Mouse (Mus musculus): ENCODE measurements around the gene Nlrx1. TPM values are rescaled to one million over a fixed set of nuclear protein-coding genes. Genes with fewer than 3 reads are reported as not detected.

Nlrx1 gene
- total RNA-seq, 1 experiment from 2014 or later = 14.8 TPM

- ATAC-seq (replicated peaks; ENCODE audit: insufficient number of reproducible peaks, low FRiP score, low TSS enrichment, poor library complexity, severe bottlenecking) = no peak
Measured at GRCm38 (mm10) chr9:44283183-44283582, 14.8 kb upstream of the Nlrx1 start.

- ATAC-seq (replicated peaks; ENCODE audit: insufficient number of reproducible peaks, low FRiP score, low TSS enrichment, poor library complexity, severe bottlenecking) = no peak
Measured at GRCm38 (mm10) chr9:44269973-44270372, 1.6 kb upstream of the Nlrx1 start.

GRCm38 (mm10) chr9:44269077-44269476 is 678 bp upstream of the Nlrx1 start:
- no peak for ATAC-seq (replicated peaks; ENCODE audit: insufficient number of reproducible peaks, low FRiP score, low TSS enrichment, poor library complexity, severe bottlenecking)

- peak; percentile 72 for ATAC-seq (replicated peaks; ENCODE audit: insufficient number of reproducible peaks, low FRiP score, low TSS enrichment, poor library complexity, severe bottlenecking)
Measured at GRCm38 (mm10) chr9:44268027-44268360, 405 bp downstream of the Nlrx1 start.

- 0 out of 2 replicates have a peak, but pooled peaks have one; percentile 2 for ATAC-seq (replicated peaks; ENCODE audit: insufficient number of reproducible peaks, low FRiP score, low TSS enrichment, poor library complexity, severe bottlenecking)
Measured at GRCm38 (mm10) chr9:44267319-44268026, 926 bp downstream of the Nlrx1 start.

GRCm38 (mm10) chr9:44266478-44267226 is 1.7 kb downstream of the Nlrx1 start:
- ATAC-seq (replicated peaks; ENCODE audit: insufficient number of reproducible peaks, low FRiP score, low TSS enrichment, poor library complexity, severe bottlenecking) = no peak

GRCm38 (mm10) chr9:44261388-44261787 is 7.0 kb downstream of the Nlrx1 start:
- no peak for ATAC-seq (replicated peaks; ENCODE audit: insufficient number of reproducible peaks, low FRiP score, low TSS enrichment, poor library complexity, severe bottlenecking)

DNA sequence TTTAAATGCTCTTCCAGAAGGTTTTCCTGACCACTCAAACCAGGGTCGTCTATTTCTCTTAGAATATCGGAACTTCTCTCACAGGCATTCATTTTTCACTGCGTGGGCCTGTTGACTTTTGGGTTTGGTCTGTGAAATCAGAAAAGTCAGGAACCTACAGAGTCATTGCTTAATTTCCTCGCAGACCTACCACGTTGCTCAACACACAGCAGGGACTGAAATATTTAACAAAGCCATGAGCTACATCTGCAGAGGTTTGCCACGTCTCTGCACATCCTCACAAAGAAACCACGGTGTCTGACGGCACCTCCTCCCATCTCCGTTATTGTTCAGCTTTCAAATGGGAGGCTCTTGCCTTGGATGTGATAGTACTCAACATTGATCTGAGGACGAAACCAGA is 9.4 kb downstream of the Nlrx1 start:
- ATAC-seq (replicated peaks; ENCODE audit: insufficient number of reproducible peaks, low FRiP score, low TSS enrichment, poor library complexity, severe bottlenecking) = peak; percentile 58

GRCm38 (mm10) chr9:44256213-44256612 is 12.2 kb downstream of the Nlrx1 start:
- no peak for ATAC-seq (replicated peaks; ENCODE audit: insufficient number of reproducible peaks, low FRiP score, low TSS enrichment, poor library complexity, severe bottlenecking)

DNA sequence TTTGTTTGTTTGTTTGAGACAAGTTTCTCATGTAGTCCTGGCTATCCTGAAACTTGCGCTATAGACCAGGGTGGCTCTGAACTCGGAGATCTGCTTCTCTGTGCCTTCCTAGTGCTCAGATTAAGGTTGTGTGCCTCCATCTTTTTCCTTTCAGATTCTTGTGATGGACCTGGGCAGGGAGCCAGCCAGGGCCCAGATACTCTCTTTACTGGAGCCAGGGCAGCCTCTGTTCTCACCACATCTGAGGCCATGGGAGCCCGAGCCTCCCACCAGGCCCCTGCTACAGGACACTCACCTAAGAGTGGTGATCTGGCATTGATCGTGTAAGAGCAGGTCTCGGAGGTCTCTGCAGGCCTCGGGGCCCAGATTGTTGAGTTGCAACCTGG is 13.3 kb downstream of the Nlrx1 start:
- no peak for ATAC-seq (replicated peaks; ENCODE audit: insufficient number of reproducible peaks, low FRiP score, low TSS enrichment, poor library complexity, severe bottlenecking)

DNA sequence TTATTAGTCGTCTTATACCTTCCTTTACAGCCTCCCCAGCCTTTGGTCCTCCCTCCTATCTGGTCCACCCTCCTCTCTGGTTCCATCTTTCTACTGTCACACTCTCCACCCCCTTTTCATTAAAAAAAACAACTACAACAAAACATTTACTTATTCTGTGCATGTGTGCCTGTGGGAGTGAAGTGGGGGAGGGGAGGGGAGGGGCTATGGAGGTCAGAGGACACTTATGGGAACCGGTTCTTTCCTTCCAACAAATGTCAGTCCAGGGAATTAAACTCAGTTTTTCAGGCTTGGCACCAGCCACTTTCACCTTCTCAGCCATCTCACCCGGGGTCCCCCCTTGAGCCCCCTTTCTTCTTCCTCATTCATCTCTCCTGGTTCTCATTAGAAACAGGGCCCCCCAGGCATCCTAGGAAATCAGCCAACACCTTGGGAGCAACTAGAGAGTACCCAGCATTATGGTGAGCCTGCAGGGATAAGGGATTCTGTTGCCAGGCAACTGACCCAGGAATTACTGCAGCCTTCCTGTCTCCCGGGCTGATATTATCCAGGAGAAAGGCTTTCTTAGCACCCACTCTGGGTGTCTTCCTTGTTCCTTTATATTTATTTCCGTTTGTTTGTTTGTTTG is 13.8 kb downstream of the Nlrx1 start:
- ATAC-seq (replicated peaks; ENCODE audit: insufficient number of reproducible peaks, low FRiP score, low TSS enrichment, poor library complexity, severe bottlenecking) = no peak

GRCm38 (mm10) chr9:44253441-44253840 is 15.0 kb downstream of the Nlrx1 start:
- ATAC-seq (replicated peaks; ENCODE audit: insufficient number of reproducible peaks, low FRiP score, low TSS enrichment, poor library complexity, severe bottlenecking) = no peak

- ATAC-seq (replicated peaks; ENCODE audit: insufficient number of reproducible peaks, low FRiP score, low TSS enrichment, poor library complexity, severe bottlenecking) = no peak
Measured at GRCm38 (mm10) chr9:44251314-44251713, 17.1 kb downstream of the Nlrx1 start, which contains the start of gene Pdzd3. Gene Pdzd3, minus strand, starts transcription at chr9:44251471.

DNA sequence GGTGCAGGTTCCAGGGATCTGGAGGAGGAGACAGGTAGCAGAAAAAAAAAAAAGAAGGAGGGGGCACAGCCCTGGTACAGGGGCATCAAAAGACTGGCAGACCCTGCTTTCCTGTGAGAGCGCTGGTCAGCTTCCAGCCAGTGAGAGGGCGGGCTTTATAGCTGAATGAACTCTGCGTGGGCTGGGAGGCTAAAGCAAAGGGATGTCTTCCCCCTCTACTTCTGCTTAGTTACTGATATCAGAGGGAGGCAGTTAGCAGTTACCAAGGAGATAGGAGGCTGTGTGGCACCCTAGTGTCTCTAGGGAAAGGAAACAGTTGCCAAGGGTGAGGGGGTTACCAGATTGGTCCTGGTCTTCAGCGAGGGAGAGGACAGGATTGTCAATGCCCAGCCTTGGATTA is 18.0 kb downstream of the Nlrx1 start:
- ATAC-seq (replicated peaks; ENCODE audit: insufficient number of reproducible peaks, low FRiP score, low TSS enrichment, poor library complexity, severe bottlenecking) = no peak

GRCm38 (mm10) chr9:44249181-44250146 is 18.9 kb downstream of the Nlrx1 start:
- ATAC-seq (replicated peaks; ENCODE audit: insufficient number of reproducible peaks, low FRiP score, low TSS enrichment, poor library complexity, severe bottlenecking) = peak; percentile 69; the same call in 1 of the 2 replicates

DNA sequence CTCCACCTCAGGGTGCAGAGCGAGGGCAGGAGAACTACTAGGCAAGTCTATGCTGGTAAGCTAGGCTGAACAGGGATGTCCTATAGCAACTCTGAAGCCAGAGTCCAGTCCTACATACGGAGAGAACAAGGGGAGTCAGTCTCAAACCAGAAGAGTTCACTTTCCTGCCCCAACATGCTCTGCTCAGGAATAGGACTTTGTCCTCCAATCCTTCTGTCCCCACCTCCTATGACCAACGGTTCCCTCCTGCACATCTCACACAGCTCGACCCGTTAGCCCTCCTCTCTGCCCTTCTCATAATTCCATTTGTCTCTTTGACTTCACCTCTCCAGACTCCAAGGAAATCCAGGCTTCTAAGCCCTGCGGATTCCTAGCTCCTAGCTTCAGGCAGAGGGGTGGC is 20.5 kb downstream of the Nlrx1 start:
- ATAC-seq (replicated peaks; ENCODE audit: insufficient number of reproducible peaks, low FRiP score, low TSS enrichment, poor library complexity, severe bottlenecking) = no peak

DNA sequence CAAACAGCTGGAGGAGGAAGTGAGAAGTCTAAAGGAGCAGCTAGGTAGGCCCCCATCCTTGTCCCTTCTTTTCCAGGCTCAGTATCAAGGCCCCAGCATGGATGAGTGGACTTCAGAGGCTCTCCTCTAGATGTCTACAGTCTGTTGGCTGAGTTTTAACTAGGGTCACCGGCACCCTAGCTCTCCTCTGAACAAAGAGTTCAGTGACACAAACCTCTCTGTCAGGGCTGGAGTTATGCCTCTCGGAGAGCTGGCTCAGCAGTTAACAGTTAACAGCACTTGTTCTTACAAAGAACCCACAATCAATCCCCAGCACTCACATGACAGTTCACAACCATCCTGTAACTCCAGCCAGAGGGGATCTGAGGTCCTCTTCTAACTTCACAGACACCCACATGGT is 24.8 kb downstream of the Nlrx1 start:
- ATAC-seq (replicated peaks; ENCODE audit: insufficient number of reproducible peaks, low FRiP score, low TSS enrichment, poor library complexity, severe bottlenecking) = no peak

- no peak for ATAC-seq (replicated peaks; ENCODE audit: insufficient number of reproducible peaks, low FRiP score, low TSS enrichment, poor library complexity, severe bottlenecking)
Measured at GRCm38 (mm10) chr9:44241418-44241817, 27.0 kb downstream of the Nlrx1 start.

DNA sequence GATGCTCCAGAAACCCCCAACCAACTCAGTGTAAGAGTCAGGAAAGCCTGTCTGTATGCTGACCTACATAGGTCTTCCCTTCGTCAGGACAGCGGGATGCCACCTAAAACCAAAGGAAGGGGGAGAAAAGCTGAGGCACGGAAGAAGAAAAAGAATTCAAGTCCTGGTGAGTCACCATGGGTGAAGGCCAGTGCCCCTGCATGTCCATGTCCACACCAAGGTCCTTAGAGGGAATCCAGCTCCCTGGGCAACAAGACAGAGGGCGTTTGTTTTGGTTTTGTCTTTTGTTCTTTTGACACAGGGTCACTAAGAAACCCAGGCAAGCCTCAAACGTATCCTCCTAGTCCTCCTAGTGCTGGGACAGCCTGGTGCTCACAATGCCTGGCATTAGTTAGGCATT is 27.5 kb downstream of the Nlrx1 start:
- ATAC-seq (replicated peaks; ENCODE audit: insufficient number of reproducible peaks, low FRiP score, low TSS enrichment, poor library complexity, severe bottlenecking) = no peak
